Mouse (Mus musculus) bone marrow macrophage, adult 2 months (primary cell): Measurements from ENCODE around the gene Apol6.

Experiments
- CTCF ChIP-seq: IDR thresholded peaks from 2 replicates; pipeline ENCODE4 v1.5.1; 2012; ENCODE audit warnings: low read depth, mild to moderate bottlenecking, low read length, moderate library complexity
- POLR2A ChIP-seq: IDR thresholded peaks from 2 replicates; pipeline ENCODE4 v1.6.1; 2012; ENCODE audit warnings: mild to moderate bottlenecking, low read depth, low read length, borderline replicate concordance

- no peak for TF ChIP-seq POLR2A
- no peak for TF ChIP-seq CTCF
Measured at GRCm38 (mm10) chr15:77052176-77052575, 7.6 kb downstream of the Apol6 start.
